Mouse (Mus musculus) macrophage (primary cell): ENCODE measurements around the gene Popdc3. TPM values are rescaled to one million over a fixed set of nuclear protein-coding genes. Genes with fewer than 3 reads are reported as not detected.

ENCODE experiments used
- polyA plus RNA-seq: library from polyadenylated mRNA; stranded (reverse); fragments of 250-400 nt; gene quantifications from 3 replicates; pipeline ENCODE4 v1.2.4, GENCODE M21; 2018; ENCODE audit warnings: inconsistent platforms

The Popdc3 gene
- polyA plus RNA-seq, 1 experiment from 2014 or later, result not detected

Other genes with a start within 250 kb of the Popdc3 start
- gene Prep, start 110.9 kb upstream of the Popdc3 start, polyA plus RNA-seq, result 5.3 to 12.0 TPM (median 7.5 TPM) in 3 replicates
- not detected in 3 replicates for gene Bves, start 157.7 kb downstream of the Popdc3 start, polyA plus RNA-seq